7 mouse cellular contexts compared by ENCODE assay signal in the genomic region with DNA sequence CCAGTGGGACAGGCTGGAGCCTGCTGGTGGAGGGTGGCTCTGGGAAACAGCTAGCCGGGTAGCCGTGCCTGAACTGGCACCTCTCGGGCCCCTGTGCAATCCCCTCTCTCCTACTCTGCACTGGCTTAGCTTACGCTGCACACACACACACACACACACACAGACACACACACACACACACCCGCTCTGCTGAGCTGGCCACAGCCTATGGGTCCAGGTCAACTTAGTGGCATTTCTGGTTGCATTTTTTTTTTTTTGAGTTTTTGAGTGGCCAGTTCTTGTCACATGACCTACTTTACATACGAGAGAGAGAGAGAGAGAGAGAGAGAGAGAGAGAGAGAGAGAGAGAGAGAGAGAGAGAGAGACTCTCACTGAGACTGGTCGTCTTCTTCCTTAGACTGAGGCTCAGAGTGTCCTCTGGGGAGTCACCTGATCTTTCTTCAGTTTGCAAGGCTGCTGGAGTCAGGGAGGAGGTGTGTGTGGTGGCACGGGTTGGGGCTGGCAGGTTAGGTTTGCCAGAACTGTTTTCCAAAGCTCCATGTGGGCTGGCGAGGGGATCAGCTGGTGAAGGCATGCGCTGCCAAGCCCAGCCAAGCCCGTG. TPM values are rescaled to one million over a fixed set of nuclear protein-coding genes. Genes with fewer than 3 reads are reported as not detected.
DNase-seq lines count a peak whose midpoint lies in the region; ATAC-seq lines count a peak whose summit lies in the region.

No protein-coding gene starts in this region.

- H3K9me3 ChIP-seq in liver, embryonic 16.5 days (replicated peaks; ENCODE audit: control insufficient read depth, low read length), result no peaks in the 10 kb centered on the region
- H3K9me3 ChIP-seq in hindbrain, embryonic 10.5 days, result no peaks in the 10 kb centered on the region

- no peak for ATAC-seq in liver, embryonic 16.5 days (ENCODE audit: low read depth)

- no peak overlapping the region for H3K9ac ChIP-seq in liver, embryonic 16.5 days (ENCODE audit: low read depth, low read length)

- H3K4me1 ChIP-seq in liver, embryonic 16.5 days (ENCODE audit: control insufficient read depth, low read depth, low read length), result peaks cover 27% of the 10 kb centered on the region
- H3K4me1 ChIP-seq in hindbrain, embryonic 10.5 days (replicated peaks), result peaks cover 94% of the 10 kb centered on the region

- no peak for DNase-seq in liver
- peak; percentile 95 for DNase-seq in cerebellum, adult 9-11 months
- DNase-seq in hindbrain, embryonic 10.5 days (ENCODE audit: low spot score), result peak; percentile 36
- DNase-seq in retina, embryonic 14.5 days (ENCODE audit: low spot score), result peak; percentile 66
- no peak for DNase-seq in spleen, postnatal 4 days (ENCODE audit: low spot score in 2 of 2)
- DNase-seq in frontal cortex, adult 2 months (ENCODE audit: extremely low spot score in 1 of 2, low spot score in 1 of 2), result no peak

- H3K27ac ChIP-seq in liver, embryonic 16.5 days (ENCODE audit: low read length), result 0 out of 2 replicates have a peak overlapping the region, but pooled peaks have one; percentile 22
- H3K27ac ChIP-seq in hindbrain, embryonic 10.5 days, result peak overlapping the region; percentile 65

- H3K4me2 ChIP-seq in liver, embryonic 16.5 days (ENCODE audit: low read depth, low read length), result no peak overlapping the region

- no peaks in the 10 kb centered on the region for H3K27me3 ChIP-seq in liver, embryonic 16.5 days (ENCODE audit: control insufficient read depth, insufficient read depth, low read depth, low read length)
- H3K27me3 ChIP-seq in hindbrain, embryonic 10.5 days (ENCODE audit: insufficient read depth, poor library complexity, severe bottlenecking), result no peaks in the 10 kb centered on the region

- peaks cover 9% of the 10 kb centered on the region for H3K36me3 ChIP-seq in liver, embryonic 16.5 days (ENCODE audit: control insufficient read depth, insufficient read depth)
- peaks cover 33% of the 10 kb centered on the region for H3K36me3 ChIP-seq in hindbrain, embryonic 10.5 days

- 76% methylated on average over 11 of the region's 11 CpGs for WGBS in liver, embryonic 16.5 days (ENCODE audit: insufficient replicate concordance)
- 37% methylated on average over 11 of the region's 11 CpGs for WGBS in hindbrain, embryonic 10.5 days

- no peak overlapping the region for H3K4me3 ChIP-seq in liver, embryonic 16.5 days (ENCODE audit: low read depth, low read length)
- H3K4me3 ChIP-seq in hindbrain, embryonic 10.5 days, result 0 out of 2 replicates have a peak overlapping the region, but pooled peaks have one; percentile 24

RNA-seq across cellular contexts. Expression of a gene that starts 3.9 kb away (rescaled TPM):
- 18.4 and 19.3 TPM in 2 replicates for polyA plus RNA-seq in liver, embryonic 16.5 days (2015; fragmentation: Nextera tagmentation; extraction: Ambion mirVana)
- polyA plus RNA-seq in hindbrain, embryonic 10.5 days (2016; fragmentation: Nextera tagmentation; extraction: Ambion mirVana), result 57.0 and 58.2 TPM in 2 replicates
- 214 and 229 TPM in 2 replicates for polyA plus RNA-seq in frontal cortex, adult 2 months (2012; rRNA removed)

Comparison
In these comparisons a context has a peak if more than half of its experiments do, and no peak if none do; other contexts are left out.
1. DNase-seq: peak in cerebellum, adult 9-11 months (single experiment), hindbrain, embryonic 10.5 days (single experiment) and retina, embryonic 14.5 days (single experiment); none in liver (single experiment), spleen, postnatal 4 days (0 of 2) and frontal cortex, adult 2 months (0 of 2).